Mouse (Mus musculus) embryonic facial prominence, embryonic 15.5 days (tissue): Measurements from ENCODE around the gene Suds3. TPM values are rescaled to one million over a fixed set of nuclear protein-coding genes. Genes with fewer than 3 reads are reported as not detected.

Experiments
- ATAC-seq: fragments of 200-750 bp; cut with Nextera tagmentation; 2 replicates; pipeline ENCODE4 v1.8.0; 2017; ENCODE audit warnings: low read depth, moderate TSS enrichment; ENCODE audit not compliant: insufficient number of reproducible peaks, low FRiP score, low TSS enrichment
- H3K27ac ChIP-seq: fragments of 300-500 bp; sonication (generic); replicated peaks from 2 replicates; pipeline ENCODE4 v1.5.1; 2015; ENCODE audit warnings: mild to moderate bottlenecking, inconsistent platforms
- H3K27me3 ChIP-seq: fragments of 300-500 bp; sonication (generic); 2 replicates; pipeline ENCODE4 v1.6.1; 2015; ENCODE audit warnings: inconsistent platforms
- H3K36me3 ChIP-seq: fragments of 300-500 bp; sonication (generic); 2 replicates; pipeline ENCODE4 v1.6.1; 2015; ENCODE audit warnings: mild to moderate bottlenecking, inconsistent platforms
- H3K4me1 ChIP-seq: fragments of 300-500 bp; sonication (generic); 2 replicates; pipeline ENCODE4 v1.6.1; 2015; ENCODE audit warnings: inconsistent platforms
- H3K4me2 ChIP-seq: fragments of 300-500 bp; sonication (generic); replicated peaks from 2 replicates; pipeline ENCODE4 v1.6.1; 2015; ENCODE audit warnings: mild to moderate bottlenecking, inconsistent platforms
- H3K4me3 ChIP-seq: fragments of 300-500 bp; sonication (generic); replicated peaks from 2 replicates; pipeline ENCODE4 v1.5.1; 2015; ENCODE audit warnings: mild to moderate bottlenecking, inconsistent platforms
- H3K9ac ChIP-seq: fragments of 300-500 bp; sonication (generic); 2 replicates; pipeline ENCODE4 v1.6.1; 2015; ENCODE audit warnings: inconsistent platforms
- H3K9me3 ChIP-seq: fragments of 300-500 bp; sonication (generic); replicated peaks from 2 replicates; pipeline ENCODE4 v1.6.1; 2016; ENCODE audit warnings: inconsistent platforms
- WGBS: fragments of 180-500 bp; shearing (Covaris S2); methylation state at CpG from one replicate; pipeline ENCODE4 v1.1.7; 2015; 5-methylcytosine and 5-hydroxymethylcytosine counted together
- polyA plus RNA-seq: library from polyadenylated mRNA; unstranded; fragments of >200 nt; fragmentation: Nextera tagmentation; extraction: Ambion mirVana; gene quantifications from 2 replicates; pipeline ENCODE4 v1.2.1, GENCODE M21; 2015

Gene Suds3
- polyA plus RNA-seq, 1 experiment from 2014 or later: 75.1 TPM

GRCm38 (mm10) chr5:117119777-117120488 lies 4.0 kb upstream of the Suds3 start, which contains the start of gene Taok3:
Taok3 (plus strand) TSS chr5:117120129.
- no peaks in the 10 kb centered on the region for H3K36me3 ChIP-seq
- peak within 1 kb of the TSS; percentile 88 for H3K4me3 ChIP-seq
- peaks cover 30% of the 10 kb centered on the region for H3K4me1 ChIP-seq
- WGBS: under 1% methylated on average over 73 of the region's 74 CpGs
- no peak within 1 kb of the TSS; the same call in 1 of the 2 replicates for H3K27ac ChIP-seq
- H3K9ac ChIP-seq: peak within 1 kb of the TSS; percentile 39
- H3K27me3 ChIP-seq: 0 out of 2 replicates have a peak, but pooled peaks cover 7% of the 10 kb centered on the region
- peak within 1 kb of the TSS; percentile 84 for H3K4me2 ChIP-seq
- ATAC-seq: peak; percentile 94
- H3K9me3 ChIP-seq: no peaks in the 10 kb centered on the region

DNA sequence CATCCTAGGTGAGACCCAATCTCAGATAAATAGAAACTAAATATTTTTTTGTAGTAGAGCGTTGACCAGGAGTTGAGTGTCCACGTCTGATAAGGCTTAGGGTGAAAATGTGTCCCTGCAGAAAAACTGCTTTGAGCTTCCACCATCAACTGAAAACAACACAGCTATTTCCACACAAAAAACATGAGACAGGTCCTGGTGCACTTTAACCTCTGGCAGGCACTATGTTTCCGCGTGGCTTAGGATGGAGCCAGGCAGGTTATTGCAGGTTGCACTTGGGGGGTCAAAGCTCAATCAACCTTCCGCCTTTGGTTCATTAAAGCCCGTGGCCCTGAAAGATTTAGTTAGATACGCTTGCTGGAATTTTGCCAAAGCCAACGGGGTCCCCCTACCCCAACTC lies 2.9 kb upstream of the Suds3 start:
- H3K27me3 ChIP-seq: 0 out of 2 replicates have a peak, but pooled peaks cover 7% of the 10 kb centered on the region
- no peak overlapping the region for H3K9ac ChIP-seq
- no peak overlapping the region for H3K27ac ChIP-seq
- no peaks in the 10 kb centered on the region for H3K9me3 ChIP-seq
- no peaks in the 10 kb centered on the region for H3K36me3 ChIP-seq
- no peak for ATAC-seq
- 55% methylated on average over 8 of the region's 8 CpGs for WGBS
- H3K4me2 ChIP-seq: no peak overlapping the region
- H3K4me1 ChIP-seq: peaks cover 36% of the 10 kb centered on the region
- peak overlapping the region; percentile 88; the same call in 1 of the 2 replicates for H3K4me3 ChIP-seq

DNA sequence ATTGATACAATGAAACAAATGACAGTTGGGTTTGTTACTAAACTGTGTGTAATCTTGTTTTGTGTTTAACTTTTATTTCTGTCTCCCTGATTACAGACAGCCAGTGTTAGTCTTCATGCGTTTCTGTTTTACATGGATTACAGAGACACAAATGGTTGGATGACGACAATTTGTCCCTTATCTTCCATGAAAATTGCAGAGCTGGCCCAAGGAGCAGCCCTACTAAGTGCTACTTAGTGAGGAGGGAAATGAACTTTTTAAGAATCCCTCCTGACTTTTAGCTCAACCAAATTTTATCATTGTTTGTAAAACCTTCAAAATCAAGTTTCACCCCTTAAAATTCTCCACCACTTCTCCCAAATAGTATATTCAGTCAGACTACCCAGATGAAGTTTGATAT lies 2.3 kb upstream of the Suds3 start:
- Histone ChIP-seq H3K27me3 (0 out of 2 replicates have a peak, but pooled peaks cover 7% of the 10 kb centered on the region), H3K27ac (peak overlapping the region; percentile 70), H3K4me1 (peaks cover 36% of the 10 kb centered on the region), H3K4me3 (no peak overlapping the region), H3K4me2 (no peak overlapping the region), H3K9me3 (no peaks in the 10 kb centered on the region), H3K9ac (no peak overlapping the region), H3K36me3 (peaks cover 2% of the 10 kb centered on the region; the same call in 1 of the 2 replicates)
- ATAC-seq: no peak
- 69% methylated on average over 2 of the region's 2 CpGs for WGBS

DNA sequence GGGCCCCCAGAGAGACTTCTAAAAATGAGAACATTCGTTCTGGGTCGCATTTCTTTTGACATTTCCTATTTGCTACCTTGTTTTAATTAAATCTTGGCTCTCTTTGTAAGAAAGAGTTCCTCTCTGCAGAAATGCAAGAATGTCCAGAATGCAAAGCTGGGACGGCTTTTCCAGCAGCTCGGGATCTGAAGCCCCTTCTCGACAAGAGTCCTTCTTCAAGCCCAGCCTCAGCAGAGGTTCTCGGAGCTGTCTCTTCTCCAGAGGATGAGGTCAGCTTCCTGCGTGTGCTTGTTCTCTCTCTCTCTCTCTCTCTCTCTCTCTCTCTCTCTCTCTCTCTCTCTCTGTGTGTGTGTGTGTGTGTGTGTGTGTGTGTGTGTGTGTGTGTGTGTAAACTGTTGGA lies 1.8 kb upstream of the Suds3 start:
- H3K9me3 ChIP-seq: no peaks in the 10 kb centered on the region
- H3K4me1 ChIP-seq: peaks cover 36% of the 10 kb centered on the region
- H3K27ac ChIP-seq: peak overlapping the region; percentile 70
- H3K4me2 ChIP-seq: no peak overlapping the region
- H3K9ac ChIP-seq: no peak overlapping the region
- H3K27me3 ChIP-seq: 0 out of 2 replicates have a peak, but pooled peaks cover 7% of the 10 kb centered on the region
- no peak overlapping the region for H3K4me3 ChIP-seq
- H3K36me3 ChIP-seq: peaks cover 7% of the 10 kb centered on the region
- WGBS: 39% methylated on average over 7 of the region's 7 CpGs
- ATAC-seq: no peak

- H3K27me3 ChIP-seq: 0 out of 2 replicates have a peak, but pooled peaks cover 7% of the 10 kb centered on the region
- 43% methylated on average over 2 of the region's 2 CpGs for WGBS
- peaks cover 12% of the 10 kb centered on the region for H3K36me3 ChIP-seq
- H3K27ac ChIP-seq: peak overlapping the region; percentile 70
- H3K9me3 ChIP-seq: no peaks in the 10 kb centered on the region
- H3K4me2 ChIP-seq: no peak overlapping the region
- peaks cover 36% of the 10 kb centered on the region for H3K4me1 ChIP-seq
- no peak overlapping the region for H3K4me3 ChIP-seq
- no peak overlapping the region for H3K9ac ChIP-seq
- no peak for ATAC-seq
These were observed 1.3 kb upstream of the Suds3 start for GRCm38 (mm10) chr5:117117241-117117640.

- Histone ChIP-seq H3K4me3 (no peak overlapping the region), H3K36me3 (peaks cover 18% of the 10 kb centered on the region), H3K27ac (peak overlapping the region; percentile 70), H3K27me3 (0 out of 2 replicates have a peak, but pooled peaks cover 5% of the 10 kb centered on the region), H3K9me3 (no peaks in the 10 kb centered on the region), H3K4me1 (peaks cover 34% of the 10 kb centered on the region), H3K4me2 (peak overlapping the region; percentile 84; the same call in 1 of the 2 replicates), H3K9ac (no peak overlapping the region)
- ATAC-seq: no peak
- WGBS: 67% methylated on average over 2 of the region's 2 CpGs
These were observed 747 bp upstream of the Suds3 start for GRCm38 (mm10) chr5:117116660-117117059.

DNA sequence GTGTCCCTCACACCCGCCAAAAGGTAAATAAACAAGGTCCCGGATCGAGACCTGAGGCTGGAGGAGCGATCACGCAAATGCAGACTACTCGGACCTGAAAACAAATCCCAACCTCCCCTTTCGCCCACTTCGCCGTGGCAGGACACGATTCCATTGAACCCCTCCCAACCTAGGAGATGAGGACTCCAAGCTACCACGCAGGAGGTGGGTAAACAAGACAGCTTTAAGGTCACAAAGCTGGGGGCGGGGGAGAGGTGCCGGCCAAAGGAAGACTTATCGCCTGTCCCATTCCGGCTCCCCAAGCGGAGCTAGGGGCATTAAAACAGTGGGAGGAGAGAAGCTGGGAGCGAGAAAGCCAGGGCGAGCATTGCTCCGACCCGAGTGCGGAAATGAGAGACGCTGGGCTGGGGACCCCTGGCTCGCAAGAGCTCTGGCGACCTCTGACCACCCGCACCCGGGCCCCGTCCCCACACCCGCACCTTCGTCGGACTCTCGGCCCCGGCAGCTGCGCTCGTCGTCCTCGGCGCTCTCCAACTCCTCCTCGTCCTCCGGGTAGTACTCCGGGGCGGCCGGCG lies 633 bp downstream of the Suds3 start:
- Histone ChIP-seq H3K9me3 (no peaks in the 10 kb centered on the region), H3K4me3 (peak overlapping the region; percentile 99), H3K9ac (peak overlapping the region; percentile 88), H3K36me3 (peaks cover 31% of the 10 kb centered on the region), H3K27ac (peak overlapping the region; percentile 91), H3K4me1 (peaks cover 20% of the 10 kb centered on the region), H3K27me3 (no peaks in the 10 kb centered on the region), H3K4me2 (peak overlapping the region; percentile 84)
- peak; percentile 0; the same call in 1 of the 2 replicates for ATAC-seq
- under 1% methylated on average over 43 of the region's 43 CpGs for WGBS

GRCm38 (mm10) chr5:117114581-117115192 lies 1.2 kb downstream of the Suds3 start:
- H3K9me3 ChIP-seq: no peaks in the 10 kb centered on the region
- peak overlapping the region; percentile 84 for H3K4me2 ChIP-seq
- peak overlapping the region; percentile 91 for H3K27ac ChIP-seq
- no peaks in the 10 kb centered on the region for H3K27me3 ChIP-seq
- peaks cover 35% of the 10 kb centered on the region for H3K36me3 ChIP-seq
- 4% methylated on average over 16 of the region's 16 CpGs for WGBS
- peak overlapping the region; percentile 99 for H3K4me3 ChIP-seq
- peak overlapping the region; percentile 88 for H3K9ac ChIP-seq
- ATAC-seq: no peak
- peaks cover 20% of the 10 kb centered on the region for H3K4me1 ChIP-seq

DNA sequence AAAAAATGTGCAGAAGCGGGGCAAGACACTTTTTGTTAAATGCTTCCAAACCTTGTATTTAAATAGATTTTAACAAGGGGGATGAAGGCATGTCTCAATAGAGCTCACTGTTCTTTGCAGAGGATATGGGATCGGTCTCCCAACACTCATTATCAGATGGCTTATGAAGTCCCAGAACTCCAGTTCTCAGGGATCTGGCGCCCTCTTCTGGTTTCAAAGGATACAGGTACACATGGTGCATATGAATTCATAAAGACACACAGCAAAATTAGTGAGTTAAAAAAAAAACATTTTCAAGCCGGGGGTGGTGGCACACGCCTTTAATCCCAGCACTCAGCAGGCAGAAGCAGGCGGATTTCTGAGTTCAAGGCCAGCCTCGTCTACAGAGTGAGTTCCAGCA lies 2.6 kb downstream of the Suds3 start:
- Histone ChIP-seq H3K4me2 (no peak overlapping the region), H3K36me3 (peaks cover 49% of the 10 kb centered on the region), H3K9me3 (no peaks in the 10 kb centered on the region), H3K9ac (no peak overlapping the region), H3K4me1 (peaks cover 14% of the 10 kb centered on the region), H3K27ac (no peak overlapping the region), H3K4me3 (no peak overlapping the region), H3K27me3 (no peaks in the 10 kb centered on the region)
- ATAC-seq: no peak
- 89% methylated on average over 7 of the region's 7 CpGs for WGBS

GRCm38 (mm10) chr5:117111774-117112112 lies 4.2 kb downstream of the Suds3 start:
- H3K27ac ChIP-seq: no peak overlapping the region
- peaks cover 65% of the 10 kb centered on the region for H3K36me3 ChIP-seq
- H3K9me3 ChIP-seq: no peaks in the 10 kb centered on the region
- H3K27me3 ChIP-seq: no peaks in the 10 kb centered on the region
- ATAC-seq: no peak
- H3K9ac ChIP-seq: no peak overlapping the region
- no peak overlapping the region for H3K4me2 ChIP-seq
- WGBS: 94% methylated on average over 7 of the region's 7 CpGs
- H3K4me3 ChIP-seq: no peak overlapping the region
- H3K4me1 ChIP-seq: peaks cover 13% of the 10 kb centered on the region

GRCm38 (mm10) chr5:117111064-117111773 lies 4.7 kb downstream of the Suds3 start:
- H3K36me3 ChIP-seq: peaks cover 70% of the 10 kb centered on the region
- no peak overlapping the region for H3K4me3 ChIP-seq
- H3K27me3 ChIP-seq: no peaks in the 10 kb centered on the region
- no peaks in the 10 kb centered on the region for H3K9me3 ChIP-seq
- H3K4me2 ChIP-seq: no peak overlapping the region
- ATAC-seq: no peak
- H3K27ac ChIP-seq: no peak overlapping the region
- 90% methylated on average over 16 of the region's 16 CpGs for WGBS
- peaks cover 8% of the 10 kb centered on the region for H3K4me1 ChIP-seq
- no peak overlapping the region for H3K9ac ChIP-seq
